In the genomic region with DNA sequence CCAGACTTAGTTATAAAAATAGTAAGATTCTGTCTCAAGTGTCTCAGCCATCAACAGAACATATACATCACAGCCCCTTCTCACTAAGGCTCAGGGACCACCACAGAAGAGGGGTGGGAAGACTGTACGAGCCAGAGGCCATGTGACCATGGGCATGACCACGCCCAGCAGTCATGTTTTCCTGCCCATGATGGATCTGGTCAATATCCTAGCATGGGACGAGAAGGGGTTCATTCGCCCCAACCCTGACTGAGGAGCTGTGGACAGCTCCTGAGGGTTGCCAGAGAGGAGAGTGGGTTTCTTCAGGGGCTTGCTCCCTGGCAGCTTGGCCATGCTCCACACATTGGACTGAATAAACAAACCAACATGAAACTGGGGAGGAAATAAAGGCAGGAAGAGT, we compare ENCODE assay signal across 16 mouse cellular contexts.
"Had no signal": no experiment of that assay in that cellular context is flagged by ENCODE, and none has a peak within 500 bp of the region (broad histone marks: within the 10 kb centered on the region; RNA-seq: fewer than 3 reads in every experiment).

No protein-coding gene starts in this region.

- H3K9me3 ChIP-seq: neural tube, embryonic 13.5 days; neural tube, embryonic 15.5 days; stomach, embryonic 15.5 days had no signal

- H3K4me3 ChIP-seq: neural tube, embryonic 13.5 days; neural tube, embryonic 15.5 days; stomach, embryonic 15.5 days had no signal

- H3K4me2 ChIP-seq: neural tube, embryonic 13.5 days; neural tube, embryonic 15.5 days; stomach, embryonic 15.5 days had no signal

- H3K4me1 ChIP-seq: stomach, embryonic 15.5 days had no signal

- DNase-seq: retina, postnatal 1 day; right cerebral cortex, adult 18-20 months; right cerebral cortex, postnatal 14 days; right cerebral cortex, postnatal 25 days; right cerebral cortex, postnatal 4 days; spleen, adult 18-20 months; thymus, adult 18-20 months; thymus, adult 2 months; thymus, postnatal 14 days; thymus, postnatal 25 days; thymus, postnatal 36 days; thymus, postnatal 4 days had no signal

- H3K27me3 ChIP-seq: neural tube, embryonic 13.5 days; neural tube, embryonic 15.5 days; stomach, embryonic 15.5 days had no signal

- H3K27ac ChIP-seq: neural tube, embryonic 13.5 days; neural tube, embryonic 15.5 days; stomach, embryonic 15.5 days; stomach, postnatal 0 days had no signal

- H3K9ac ChIP-seq: neural tube, embryonic 13.5 days; neural tube, embryonic 15.5 days; stomach, embryonic 15.5 days had no signal

- H3K36me3 ChIP-seq: neural tube, embryonic 13.5 days; neural tube, embryonic 15.5 days; stomach, embryonic 15.5 days had no signal
